Mouse (Mus musculus): Measurements from ENCODE around the gene Zfp184. TPM values are rescaled to one million over a fixed set of nuclear protein-coding genes. Genes with fewer than 3 reads are reported as not detected.

Gene Zfp184
- total RNA-seq, 1 experiment from 2014 or later = 2.6 TPM

- peak; percentile 25; the same call in 1 of the 2 replicates for ATAC-seq (ENCODE audit: extremely low read depth, insufficient number of reproducible peaks, low FRiP score, poor library complexity, severe bottlenecking)
These were observed 60.9 kb downstream of the Zfp184 start for GRCm38 (mm10) chr13:22005605-22006333.

GRCm38 (mm10) chr13:22006334-22007120, 61.6 kb downstream of the Zfp184 start:
- peak; percentile 65 for ATAC-seq (ENCODE audit: extremely low read depth, insufficient number of reproducible peaks, low FRiP score, poor library complexity, severe bottlenecking)

- no peak for ATAC-seq (ENCODE audit: extremely low read depth, insufficient number of reproducible peaks, low FRiP score, poor library complexity, severe bottlenecking)
These were observed 62.2 kb downstream of the Zfp184 start for GRCm38 (mm10) chr13:22007121-22007510.

GRCm38 (mm10) chr13:22007872-22008271, 63.0 kb downstream of the Zfp184 start:
- ATAC-seq (ENCODE audit: extremely low read depth, insufficient number of reproducible peaks, low FRiP score, poor library complexity, severe bottlenecking) = no peak

- no peak for ATAC-seq (ENCODE audit: extremely low read depth, insufficient number of reproducible peaks, low FRiP score, poor library complexity, severe bottlenecking)
These were observed 63.8 kb downstream of the Zfp184 start for GRCm38 (mm10) chr13:22008707-22009106.

- ATAC-seq (ENCODE audit: extremely low read depth, insufficient number of reproducible peaks, low FRiP score, poor library complexity, severe bottlenecking) = no peak
These were observed 64.7 kb downstream of the Zfp184 start, which contains the start of gene Prss16 for GRCm38 (mm10) chr13:22009642-22010041. Prss16 (minus strand) TSS chr13:22009742.

Other genes starting within 250 kb of the Zfp184 start
- not detected in 2 replicates for gene Olfr1359, start 247.0 kb upstream of the Zfp184 start, total RNA-seq (2017)
- gene Hist1h2bl, start 229.0 kb upstream of the Zfp184 start, total RNA-seq (2017) = 14.4 and 16.0 TPM in 2 replicates
- 351 and 359 TPM in 2 replicates for gene Hist1h2ai, start 228.7 kb upstream of the Zfp184 start, total RNA-seq (2017)
- gene Hist1h3h, start 227.4 kb upstream of the Zfp184 start, total RNA-seq (2017) = 15.6 and 19.4 TPM in 2 replicates
- 6.6 and 8.0 TPM in 2 replicates for gene Hist1h2bm, start 223.1 kb upstream of the Zfp184 start, total RNA-seq (2017)
- gene Hist1h4j, start 210.0 kb upstream of the Zfp184 start, total RNA-seq (2017) = 12.6 and 17.7 TPM in 2 replicates
- 63.4 and 72.4 TPM in 2 replicates for gene Hist1h4k, start 194.6 kb upstream of the Zfp184 start, total RNA-seq (2017)
- gene Hist1h2ak, start 191.3 kb upstream of the Zfp184 start, total RNA-seq (2017) = 70.6 and 79.9 TPM in 2 replicates
- gene Hist1h2bn, start 191.0 kb upstream of the Zfp184 start, total RNA-seq (2017) = 99.6 and 105 TPM in 2 replicates
- gene Hist1h1b, start 164.5 kb upstream of the Zfp184 start, total RNA-seq (2017) = 73.0 and 92.6 TPM in 2 replicates
- 3.8 and 32.2 TPM in 2 replicates for gene Hist1h3i, start 161.7 kb upstream of the Zfp184 start, total RNA-seq (2017)
- 46.4 and 80.8 TPM in 2 replicates for gene Hist1h2an, start 157.9 kb upstream of the Zfp184 start, total RNA-seq (2017)
- gene Hist1h2bp, start 157.6 kb upstream of the Zfp184 start, total RNA-seq (2017) = 4.8 and 6.8 TPM in 2 replicates
- 71.6 and 96.6 TPM in 2 replicates for gene Hist1h2bq, start 134.9 kb upstream of the Zfp184 start, total RNA-seq (2017)
- gene Hist1h2ao, start 134.6 kb upstream of the Zfp184 start, total RNA-seq (2017) = 88.7 TPM in 1 of 2 replicates, not detected in the other
- gene Hist1h4m, start 133.3 kb upstream of the Zfp184 start, total RNA-seq (2017) = 341 and 383 TPM in 2 replicates
- gene Hist1h4n, start 112.9 kb upstream of the Zfp184 start, total RNA-seq (2017) = 171 and 217 TPM in 2 replicates
- 129 and 254 TPM in 2 replicates for gene Hist1h2ap, start 111.6 kb upstream of the Zfp184 start, total RNA-seq (2017)
- 63.3 and 83.2 TPM in 2 replicates for gene Hist1h2br, start 111.4 kb upstream of the Zfp184 start, total RNA-seq (2017)
- not detected in 2 replicates for gene Pom121l2, start 36.1 kb downstream of the Zfp184 start, total RNA-seq (2017)
- gene Prss16, start 64.6 kb downstream of the Zfp184 start, total RNA-seq (2017) = 0.61 and 2.9 TPM in 2 replicates
- 15.1 and 66.2 TPM in 2 replicates for gene Hist1h2ah, start 90.5 kb downstream of the Zfp184 start, total RNA-seq (2017)
- gene Hist1h2bk, start 90.8 kb downstream of the Zfp184 start, total RNA-seq (2017) = 11.9 and 12.2 TPM in 2 replicates
- 59.4 and 71.0 TPM in 2 replicates for gene Hist1h4i, start 96.3 kb downstream of the Zfp184 start, total RNA-seq (2017)
- 24.6 and 26.2 TPM in 2 replicates for gene Hist1h2ag, start 97.8 kb downstream of the Zfp184 start, total RNA-seq (2017)
- 25.8 and 31.3 TPM in 2 replicates for gene Hist1h2bj, start 98.1 kb downstream of the Zfp184 start, total RNA-seq (2017)
- gene Vmn1r188, start 139.3 kb downstream of the Zfp184 start, total RNA-seq (2017) = not detected in 2 replicates
- 0.25 TPM in 1 of 2 replicates, not detected in the other for gene Vmn1r189, start 160.7 kb downstream of the Zfp184 start, total RNA-seq (2017)
- not detected in 2 replicates for gene Vmn1r191, start 238.9 kb downstream of the Zfp184 start, total RNA-seq (2017)
- gene Vmn1r192, start 246.0 kb downstream of the Zfp184 start, total RNA-seq (2017) = 0.12 TPM in 1 of 2 replicates, not detected in the other

All from neutrophil, adult 5-6 weeks (primary cell).